Mouse (Mus musculus) G1E-ER4 (cell line): Measurements from ENCODE around the gene Zfp472. TPM values are rescaled to one million over a fixed set of nuclear protein-coding genes. Genes with fewer than 3 reads are reported as not detected.

Experiments used
- GATA1 ChIP-seq: IDR thresholded peaks from one replicate; pipeline ENCODE4 v1.8.0; 2012; ENCODE audit warnings: low read length, inconsistent platforms
- polyA plus RNA-seq: library from polyadenylated mRNA; stranded (reverse); fragments of >175 nt; gene quantifications from 2 replicates; pipeline ENCODE4 v1.2.3, GENCODE M21; 2012

The Zfp472 gene
- polyA plus RNA-seq, 1 experiment, result 0.28 TPM

DNA sequence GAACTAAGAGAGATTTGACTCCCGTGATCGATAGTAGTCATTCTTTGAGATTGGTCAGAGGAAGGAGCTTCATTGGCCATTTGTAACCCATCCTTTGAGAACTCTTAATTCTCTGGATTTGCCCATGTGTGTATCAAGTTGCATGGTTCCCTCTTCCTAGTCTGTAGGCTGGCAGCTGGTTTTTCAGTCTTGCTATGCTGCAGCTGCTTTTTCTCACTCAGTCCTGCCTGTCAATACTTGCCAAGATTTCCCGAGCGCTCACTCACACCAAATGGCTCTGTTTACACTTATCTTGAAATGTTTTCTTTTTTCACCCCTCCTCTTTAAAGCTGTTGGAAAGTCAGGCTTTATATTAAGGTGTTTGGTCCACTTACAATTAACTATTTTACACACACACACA, 15.7 kb downstream of the Zfp472 start:
- TF ChIP-seq GATA1, result no peak

GRCm38 (mm10) chr17:32986301-32986700, 20.7 kb downstream of the Zfp472 start:
- TF ChIP-seq GATA1, result no peak

DNA sequence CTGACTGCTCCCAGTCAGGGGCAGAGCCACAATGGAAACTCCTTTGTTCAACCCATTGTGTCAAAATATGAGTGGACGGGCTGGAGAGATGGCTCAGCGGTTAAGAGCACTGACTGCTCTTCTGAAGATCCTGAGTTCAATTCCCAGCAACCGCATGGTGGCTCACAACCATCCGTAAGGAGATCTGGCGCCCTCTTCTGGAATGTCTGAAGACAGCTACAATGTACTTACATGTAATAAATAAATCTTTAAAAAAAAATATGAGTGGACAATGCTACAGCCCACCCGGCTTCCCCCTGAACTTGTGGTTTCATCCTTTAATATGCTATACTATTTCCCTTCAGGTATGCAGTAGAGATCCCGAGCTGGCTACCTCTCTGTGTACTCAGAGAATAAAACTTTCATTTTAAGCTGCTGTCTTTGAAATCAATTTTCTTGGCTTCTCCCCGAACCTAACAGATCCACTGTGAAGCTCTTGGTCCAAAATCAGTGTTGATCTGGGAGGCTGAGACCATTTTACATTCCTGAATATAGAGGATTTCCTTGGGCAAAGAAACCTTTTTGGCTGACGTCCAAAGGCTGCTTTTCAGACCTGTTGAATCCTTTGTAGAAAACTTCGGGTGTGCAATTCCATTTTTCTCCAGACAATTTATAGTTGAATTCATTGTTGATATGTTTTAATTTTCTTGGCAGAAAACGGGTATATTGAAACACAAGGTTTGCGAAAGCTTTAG, 26.5 kb downstream of the Zfp472 start:
- TF ChIP-seq GATA1, result no peak

DNA sequence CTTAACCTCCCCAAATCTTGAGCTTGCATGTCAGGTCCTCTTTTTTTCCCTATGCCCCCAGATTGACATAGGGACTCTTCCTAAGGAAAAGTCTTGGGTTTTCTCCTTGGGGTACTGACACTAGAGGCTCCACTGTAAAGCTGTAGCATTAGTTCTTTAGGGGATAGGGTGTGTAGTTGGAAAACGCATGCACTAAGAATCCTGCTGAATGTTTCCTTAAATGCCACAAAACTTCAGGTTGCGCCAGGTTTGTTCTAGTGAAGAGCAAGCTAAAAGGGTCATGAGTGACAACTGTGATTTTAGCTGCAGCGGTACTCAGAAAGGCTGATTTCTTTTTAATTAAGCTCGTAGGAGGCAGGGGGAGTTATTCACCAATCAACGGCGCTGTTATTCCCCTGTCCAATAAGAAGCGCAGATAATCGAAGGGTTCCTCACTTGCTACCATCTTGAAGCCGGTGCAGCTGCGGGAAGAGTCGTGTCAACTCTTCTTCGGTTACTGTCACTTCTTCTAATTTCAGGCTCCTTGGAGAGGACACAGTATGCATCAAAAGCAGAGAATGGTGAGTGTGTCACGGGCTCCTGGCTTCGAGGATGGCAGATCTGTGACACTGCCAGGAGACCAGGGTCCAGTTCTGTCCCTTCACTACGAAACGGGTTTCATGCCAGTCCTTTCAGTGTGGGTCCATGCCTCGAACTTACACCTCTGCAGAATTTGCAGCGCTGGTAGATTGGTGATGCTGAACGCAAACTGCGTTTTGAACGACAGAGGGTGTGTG, 27.3 kb downstream of the Zfp472 start, which contains the start of gene Zfp952:
Gene Zfp952 (plus strand): TSS at position 431 of the 776 bp plus-strand sequence.
- no peak for TF ChIP-seq GATA1

DNA sequence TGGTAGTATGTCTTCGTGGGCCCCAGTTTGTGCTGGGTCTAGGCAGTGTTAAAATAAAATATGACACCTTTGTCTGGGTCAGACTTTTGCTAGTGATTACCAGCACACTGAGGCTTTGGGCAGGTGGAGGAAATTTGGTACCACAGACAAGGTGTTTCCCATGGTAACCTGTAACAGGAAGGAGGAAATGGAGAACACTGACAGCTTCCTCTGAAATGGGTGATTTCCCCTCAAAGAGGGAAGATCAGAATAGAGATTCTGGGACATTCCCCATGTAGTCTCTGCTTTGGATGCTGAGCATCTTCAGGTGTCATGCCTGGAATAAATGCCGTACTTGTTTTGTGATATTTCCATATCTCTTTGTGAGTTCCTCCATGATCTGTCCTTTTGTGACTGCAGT, 32.9 kb downstream of the Zfp472 start:
- no peak for TF ChIP-seq GATA1

GRCm38 (mm10) chr17:33008337-33008736, 42.7 kb downstream of the Zfp472 start:
- no peak for TF ChIP-seq GATA1

Other genes starting within 250 kb of the Zfp472 start
- 0.48 and 0.57 TPM in 2 replicates for gene Zfp871, start 177.5 kb upstream of the Zfp472 start, polyA plus RNA-seq
- gene Zfp811, start 155.9 kb upstream of the Zfp472 start, polyA plus RNA-seq, result not detected in 2 replicates
- gene Zfp799, start 135.6 kb upstream of the Zfp472 start, polyA plus RNA-seq, result 0.22 and 1.0 TPM in 2 replicates
- 0.11 and 0.17 TPM in 2 replicates for gene Zfp870, start 74.2 kb upstream of the Zfp472 start, polyA plus RNA-seq
- not detected in 2 replicates for gene Cyp4f14, start 48.5 kb upstream of the Zfp472 start, polyA plus RNA-seq
- gene Cyp4f13, start 18.4 kb upstream of the Zfp472 start, polyA plus RNA-seq, result 14.2 and 21.1 TPM in 2 replicates
- 0.13 and 0.15 TPM in 2 replicates for gene Zfp952, start 27.3 kb downstream of the Zfp472 start, polyA plus RNA-seq
- 0.03 and 0.13 TPM in 2 replicates for gene Zfp763, start 67.6 kb downstream of the Zfp472 start, polyA plus RNA-seq
- not detected in 2 replicates for gene 4921501E09Rik, start 102.2 kb downstream of the Zfp472 start, polyA plus RNA-seq
- 0.25 and 0.94 TPM in 2 replicates for gene Zfp563, start 123.5 kb downstream of the Zfp472 start, polyA plus RNA-seq
- not detected in 2 replicates for gene Morc2b, start 173.9 kb downstream of the Zfp472 start, polyA plus RNA-seq
- not detected in 2 replicates for gene Olfr55, start 202.6 kb downstream of the Zfp472 start, polyA plus RNA-seq
- gene Olfr239, start 225.5 kb downstream of the Zfp472 start, polyA plus RNA-seq, result not detected in 2 replicates